Mouse (Mus musculus) gastrocnemius, adult 8-10 months (tissue): ENCODE data around the gene Rnaseh2b. TPM values are rescaled to one million over a fixed set of nuclear protein-coding genes. Genes with fewer than 3 reads are reported as not detected.

Source experiments
- DNase-seq, 2 experiments: peaks; one replicate each; pipeline ENCODE4 v3.0.0; 2022; ENCODE audit warnings: low spot score in 2 of 2
- total RNA-seq, 4 experiments: library from RNA; stranded (reverse); gene quantifications; 2 replicates each; pipeline ENCODE4 v1.2.4; 2022

Gene Rnaseh2b
- total RNA-seq = 1 to 10 TPM; 3.8 to 6.5 (median 4.5) TPM

- no peak for DNase-seq
Observed at GRCm38 (mm10) chr14:62292488-62293339, at the start of gene Rnaseh2b, which contains the start of gene Dleu7. Rnaseh2b (plus strand) TSS chr14:62292589. Dleu7 (minus strand) TSS chr14:62293047.

- DNase-seq = no peak
Observed at GRCm38 (mm10) chr14:62243530-62243929, 48.9 kb upstream of the Rnaseh2b start.

- DNase-seq = no peak
Observed at GRCm38 (mm10) chr14:62245557-62245956, 46.8 kb upstream of the Rnaseh2b start.

DNA sequence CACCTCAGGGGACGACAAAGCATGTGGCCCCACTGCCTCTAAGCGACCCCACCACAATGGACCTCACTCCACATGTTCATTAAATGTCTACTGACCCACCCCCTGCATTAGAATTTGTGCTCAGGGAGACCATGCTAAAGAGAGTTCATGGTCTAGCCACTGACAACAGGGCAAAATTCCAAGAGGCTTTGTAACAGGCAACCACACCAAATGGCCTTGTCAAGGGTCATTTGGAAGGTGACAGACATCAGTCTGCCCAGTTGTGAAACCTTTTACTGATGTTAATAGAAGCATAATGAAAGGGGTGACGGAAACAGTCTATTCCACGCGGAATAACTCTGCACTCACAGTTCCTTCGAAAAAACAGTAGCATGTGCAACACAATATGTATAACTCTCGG lies 44.0 kb upstream of the Rnaseh2b start:
- DNase-seq = no peak

- no peak for DNase-seq
Observed at GRCm38 (mm10) chr14:62248796-62249195, 43.6 kb upstream of the Rnaseh2b start.

- no peak for DNase-seq
Observed at GRCm38 (mm10) chr14:62249251-62249650, 43.1 kb upstream of the Rnaseh2b start.

- no peak for DNase-seq
Observed at GRCm38 (mm10) chr14:62250046-62250445, 42.3 kb upstream of the Rnaseh2b start.

DNA sequence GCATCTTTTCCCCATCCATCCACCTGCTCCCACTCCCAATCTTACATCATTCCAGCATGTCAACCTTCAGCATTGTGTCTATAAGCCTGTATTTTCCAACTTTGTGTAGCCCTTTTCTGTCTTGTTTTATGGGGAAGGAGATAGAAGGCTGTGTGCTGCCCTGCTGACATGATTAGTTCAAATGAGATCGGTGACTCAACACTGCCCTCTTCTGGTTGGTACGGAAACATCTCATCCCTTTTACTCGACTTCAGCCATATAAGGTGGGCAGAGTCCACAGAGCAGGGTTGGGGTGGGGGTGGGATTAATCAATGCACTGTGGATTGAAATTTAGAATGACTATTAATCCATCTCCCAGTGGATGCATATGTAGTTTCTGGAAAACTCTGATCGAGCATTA lies 40.4 kb upstream of the Rnaseh2b start:
- DNase-seq = no peak

GRCm38 (mm10) chr14:62254371-62254770 lies 38.0 kb upstream of the Rnaseh2b start:
- DNase-seq = no peak

- DNase-seq = no peak
Observed at GRCm38 (mm10) chr14:62256066-62256465, 36.3 kb upstream of the Rnaseh2b start.

DNA sequence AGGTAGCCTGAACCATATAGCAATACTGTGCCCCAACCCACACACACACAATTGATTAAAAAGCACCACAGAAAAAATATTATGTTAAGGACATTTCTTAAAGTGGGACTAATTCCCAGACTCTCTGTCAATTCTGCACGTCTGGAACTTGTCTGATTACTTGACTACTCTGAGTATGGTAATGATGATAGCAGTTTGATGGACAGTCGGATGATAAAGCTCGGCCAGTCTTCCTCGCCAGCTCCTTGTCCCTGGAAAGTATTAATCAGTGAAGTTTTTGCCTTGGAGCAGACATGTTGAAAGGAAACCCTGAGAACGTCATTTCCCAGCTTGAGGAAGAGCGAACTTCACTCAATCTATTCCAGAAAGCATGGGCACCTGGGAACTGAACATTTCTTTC lies 34.3 kb upstream of the Rnaseh2b start:
- DNase-seq = no peak

GRCm38 (mm10) chr14:62258978-62259536 lies 33.3 kb upstream of the Rnaseh2b start:
- no peak for DNase-seq

DNA sequence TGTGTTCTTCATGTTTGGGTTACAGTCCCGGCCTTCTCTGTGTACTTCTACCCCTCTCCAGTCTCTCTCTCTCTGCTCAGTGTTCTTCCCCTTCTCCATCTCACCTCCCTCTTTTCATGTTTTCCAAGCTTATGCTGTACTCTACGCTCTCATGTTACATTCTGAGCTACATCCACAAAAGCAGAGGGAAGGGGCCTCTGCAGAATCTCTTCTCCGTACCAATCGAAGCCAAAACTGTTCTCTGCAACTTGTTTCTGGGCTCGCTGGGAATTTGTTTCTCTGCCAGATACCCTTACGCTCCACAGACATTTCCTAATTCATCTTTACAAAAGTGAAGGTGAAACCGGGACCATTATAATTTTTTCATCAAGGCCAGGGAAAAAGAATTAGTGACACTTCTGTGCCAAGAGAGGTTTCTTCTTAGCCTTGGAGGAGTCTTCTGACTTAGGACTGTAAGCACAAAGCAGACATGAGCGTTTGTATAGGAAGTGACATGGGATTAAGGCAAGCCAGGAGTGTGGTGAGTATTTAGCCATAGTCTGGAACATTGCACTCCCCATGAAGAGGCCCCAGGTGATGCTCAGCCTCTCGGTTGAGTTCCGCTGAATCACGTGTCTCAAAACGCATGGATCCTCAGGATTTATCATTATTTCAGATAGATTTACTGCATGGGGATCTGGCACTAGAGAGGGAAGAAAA lies 21.5 kb upstream of the Rnaseh2b start:
- no peak for DNase-seq

DNA sequence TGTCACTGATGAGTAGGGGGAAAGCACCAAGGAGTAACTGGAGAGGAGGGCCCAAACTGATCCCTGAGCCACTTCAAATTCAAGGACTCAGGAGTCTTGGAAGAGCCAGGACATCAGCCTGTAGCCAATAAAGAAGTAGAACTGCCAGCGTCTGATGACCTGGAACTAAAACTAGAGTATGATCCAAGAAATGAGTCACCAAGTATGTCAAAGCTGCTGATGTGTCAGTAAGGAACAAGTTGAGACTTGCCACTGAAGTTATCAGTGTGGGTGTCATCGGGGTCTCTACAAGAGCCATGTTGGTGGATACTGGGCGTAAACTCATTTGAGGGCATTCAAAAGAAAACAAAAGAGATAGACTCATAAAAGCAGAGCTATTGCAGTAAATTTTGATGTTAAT lies 18.8 kb upstream of the Rnaseh2b start:
- DNase-seq = no peak

DNA sequence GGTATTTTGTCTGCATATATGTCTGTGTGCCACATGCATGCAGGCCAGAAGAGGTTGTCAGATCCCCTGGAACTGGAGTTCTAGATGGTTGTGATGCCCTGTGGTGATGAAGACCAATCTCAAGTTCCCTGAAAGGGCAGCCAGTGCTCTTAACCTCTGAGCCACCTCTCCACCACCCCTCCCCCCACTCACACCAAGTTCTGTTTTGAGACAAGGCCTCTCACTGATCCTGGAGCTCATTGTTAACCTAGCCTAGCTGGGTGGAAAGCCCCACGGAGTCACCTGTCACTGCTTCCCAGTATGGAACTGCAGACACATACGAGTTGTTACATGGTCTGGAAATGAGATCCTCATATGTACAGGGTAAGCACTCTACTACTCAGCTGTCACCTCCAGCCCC lies 9.4 kb upstream of the Rnaseh2b start:
- no peak for DNase-seq

DNA sequence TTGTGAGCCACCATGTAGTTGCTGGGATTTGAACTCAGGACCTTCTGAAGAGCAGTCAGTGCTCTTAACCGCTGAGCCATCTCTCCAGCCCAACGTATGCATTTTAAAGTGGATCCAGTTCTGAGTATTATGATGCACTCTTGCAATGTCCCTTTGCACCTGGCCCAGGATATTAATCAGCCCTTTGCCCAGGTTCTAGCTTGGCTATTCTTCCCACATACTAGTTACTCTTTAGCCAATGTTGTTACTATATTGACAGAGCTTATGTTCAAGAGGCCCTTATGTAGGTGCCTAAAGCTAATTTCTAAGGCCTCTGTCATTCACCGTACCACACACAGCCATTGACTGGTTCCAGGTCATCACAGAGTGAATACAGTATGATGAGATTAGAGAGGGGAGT lies 3.7 kb upstream of the Rnaseh2b start:
- no peak for DNase-seq

- DNase-seq = no peak
Observed at GRCm38 (mm10) chr14:62291406-62291987, 892 bp upstream of the Rnaseh2b start.

DNA sequence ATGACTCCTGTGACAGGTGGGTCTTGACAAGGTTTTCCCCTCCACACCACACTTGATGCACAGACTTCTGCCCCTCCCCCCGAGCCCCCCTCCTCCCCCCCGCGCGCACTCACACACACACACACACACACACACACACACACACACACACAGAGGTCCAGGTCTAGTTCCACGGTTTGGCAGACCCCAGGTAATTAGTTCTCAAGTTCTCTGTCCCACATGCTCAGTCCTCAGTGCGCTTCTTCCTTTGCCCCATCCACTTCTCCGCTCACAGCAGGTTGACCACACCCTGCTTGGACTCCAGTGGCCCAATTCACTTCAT lies 262 bp upstream of the Rnaseh2b start:
- no peak for DNase-seq

GRCm38 (mm10) chr14:62298808-62299207 lies 6.4 kb downstream of the Rnaseh2b start:
- no peak for DNase-seq

- no peak for DNase-seq
Observed at GRCm38 (mm10) chr14:62300031-62300430, 7.6 kb downstream of the Rnaseh2b start.

DNA sequence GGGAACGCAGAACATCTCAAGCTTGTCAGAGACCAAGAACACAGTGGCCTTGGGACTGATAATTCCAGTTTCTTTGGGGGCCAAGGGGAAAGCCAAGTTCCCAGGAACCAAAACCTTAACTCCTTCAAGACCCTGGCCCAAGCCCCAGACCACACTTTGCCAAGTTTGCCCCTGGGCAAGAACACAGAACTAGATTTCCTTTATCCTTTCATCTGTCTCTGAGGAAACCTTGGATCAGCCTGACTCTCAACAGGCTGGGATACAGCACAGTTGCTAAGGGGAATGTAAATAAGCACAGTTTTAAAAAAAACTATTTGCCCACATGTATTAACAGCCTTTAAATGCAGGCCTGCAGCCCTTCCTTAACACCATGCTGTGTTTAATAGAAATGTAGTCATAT lies 15.2 kb downstream of the Rnaseh2b start:
- DNase-seq = no peak

- DNase-seq = no peak
Observed at GRCm38 (mm10) chr14:62309026-62309425, 16.6 kb downstream of the Rnaseh2b start.
